Mouse (Mus musculus): Measurements from ENCODE around the gene D13Ertd608e. TPM values are rescaled to one million over a fixed set of nuclear protein-coding genes. Genes with fewer than 3 reads are reported as not detected.
"Not testable (repeated sequence)": the region's sequence is repeated elsewhere in the genome, so short reads cannot be mapped to it uniquely, and the experiment has no call there.

D13Ertd608e gene
- polyA plus RNA-seq, 1 experiment from 2014 or later: not detected

GRCm38 (mm10) chr13:119836324-119836811 lies 562 bp downstream of the D13Ertd608e start:
- H3K4me1 ChIP-seq; H3K36me3 ChIP-seq; H3K9me3 ChIP-seq; H3K27ac ChIP-seq; H3K27me3 ChIP-seq (replicated peaks); H3K9ac ChIP-seq: not testable (repeated sequence)
- 0 out of 2 replicates have a peak overlapping the region, but pooled peaks have one; percentile 11 for H3K4me3 ChIP-seq
- WGBS: 12% methylated on average over 23 of the region's 23 CpGs
- H3K4me2 ChIP-seq (replicated peaks): peak overlapping the region; percentile 44
- ATAC-seq (ENCODE audit: low FRiP score, low read depth): peak; percentile 83

- ATAC-seq (ENCODE audit: low FRiP score, low read depth): peak; percentile 30; the same call in 1 of the 2 replicates
- H3K4me2 ChIP-seq (replicated peaks): peak overlapping the region; percentile 33; the same call in 1 of the 2 replicates
Observed at GRCm38 (mm10) chr13:119837719-119838337, 2.0 kb downstream of the D13Ertd608e start.

GRCm38 (mm10) chr13:119839982-119840381 lies 4.2 kb downstream of the D13Ertd608e start:
- 29% methylated on average over 6 of the region's 6 CpGs for WGBS
- H3K9me3 ChIP-seq; H3K4me2 ChIP-seq (replicated peaks); H3K9ac ChIP-seq; H3K36me3 ChIP-seq; H3K27ac ChIP-seq; H3K27me3 ChIP-seq (replicated peaks); H3K4me3 ChIP-seq; H3K4me1 ChIP-seq: not testable (repeated sequence)
- ATAC-seq (ENCODE audit: low FRiP score, low read depth): peak; percentile 22; the same call in 1 of the 2 replicates

More at GRCm38 (mm10) chr13:119837719-119838337, 2.0 kb downstream of the D13Ertd608e start:
- not testable (repeated sequence) for H3K36me3 ChIP-seq; H3K4me1 ChIP-seq; H3K9me3 ChIP-seq; H3K9ac ChIP-seq; H3K27ac ChIP-seq; H3K27me3 ChIP-seq (replicated peaks); H3K4me3 ChIP-seq
- 6% methylated on average over 14 of the region's 23 CpGs for WGBS

GRCm38 (mm10) chr13:119862399-119862798 lies 26.6 kb downstream of the D13Ertd608e start:
- not testable (repeated sequence) for H3K36me3 ChIP-seq; H3K4me1 ChIP-seq; H3K9ac ChIP-seq; H3K4me2 ChIP-seq (replicated peaks); H3K27ac ChIP-seq; H3K9me3 ChIP-seq; H3K4me3 ChIP-seq; H3K27me3 ChIP-seq (replicated peaks); ATAC-seq (ENCODE audit: low FRiP score, low read depth)
- WGBS: no CpG with 5 or more reads among the region's 6 CpGs

- not testable (repeated sequence) for H3K4me2 ChIP-seq (replicated peaks); ATAC-seq (ENCODE audit: low FRiP score, low read depth); H3K27me3 ChIP-seq (replicated peaks); H3K4me1 ChIP-seq; H3K9ac ChIP-seq; H3K4me3 ChIP-seq; H3K36me3 ChIP-seq; H3K27ac ChIP-seq; H3K9me3 ChIP-seq
- WGBS: 84% methylated on average over 6 of the region's 7 CpGs
Observed at GRCm38 (mm10) chr13:119864395-119864999, 28.7 kb downstream of the D13Ertd608e start.

GRCm38 (mm10) chr13:119886896-119887295 lies 51.1 kb downstream of the D13Ertd608e start:
- not testable (repeated sequence) for ATAC-seq (ENCODE audit: low FRiP score, low read depth); H3K4me2 ChIP-seq (replicated peaks); H3K9me3 ChIP-seq; H3K4me1 ChIP-seq; H3K4me3 ChIP-seq; H3K27me3 ChIP-seq (replicated peaks); H3K36me3 ChIP-seq; H3K27ac ChIP-seq; H3K9ac ChIP-seq
- WGBS: 29% methylated on average over 4 of the region's 4 CpGs

- H3K4me2 ChIP-seq (replicated peaks); H3K27me3 ChIP-seq (replicated peaks); H3K9me3 ChIP-seq; H3K27ac ChIP-seq; H3K9ac ChIP-seq; H3K36me3 ChIP-seq; H3K4me3 ChIP-seq; ATAC-seq (ENCODE audit: low FRiP score, low read depth); H3K4me1 ChIP-seq: not testable (repeated sequence)
- 83% methylated on average over 3 of the region's 3 CpGs for WGBS
Observed at GRCm38 (mm10) chr13:119894685-119895084, 58.9 kb downstream of the D13Ertd608e start, which contains the start of gene Tcstv1. TSS of gene Tcstv1 (minus strand) at chr13:119894785.

Other genes starting within 250 kb of the D13Ertd608e start
- gene Ccl28, start 212.2 kb upstream of the D13Ertd608e start, polyA plus RNA-seq (2016; fragmentation: Nextera tagmentation; extraction: Ambion mirVana): 0.11 and 0.19 TPM in 2 replicates
- gene Hmgcs1, start 145.6 kb upstream of the D13Ertd608e start, polyA plus RNA-seq (2016; fragmentation: Nextera tagmentation; extraction: Ambion mirVana): 426 and 430 TPM in 2 replicates
- gene Nim1k, start 80.1 kb upstream of the D13Ertd608e start, polyA plus RNA-seq (2016; fragmentation: Nextera tagmentation; extraction: Ambion mirVana): 1.9 and 2.2 TPM in 2 replicates
- gene Zfp131, start 45.1 kb upstream of the D13Ertd608e start, polyA plus RNA-seq (2016; fragmentation: Nextera tagmentation; extraction: Ambion mirVana): 42.7 and 46.2 TPM in 2 replicates
- gene AF067063, start 5.8 kb upstream of the D13Ertd608e start, polyA plus RNA-seq (2016; fragmentation: Nextera tagmentation; extraction: Ambion mirVana): not detected in 2 replicates
- not detected in 2 replicates for gene Tcstv1, start 58.8 kb downstream of the D13Ertd608e start, polyA plus RNA-seq (2016; fragmentation: Nextera tagmentation; extraction: Ambion mirVana)
- not detected in 2 replicates for gene Gm21761, start 93.3 kb downstream of the D13Ertd608e start, polyA plus RNA-seq (2016; fragmentation: Nextera tagmentation; extraction: Ambion mirVana)
- not detected in 2 replicates for gene B020031M17Rik, start 114.8 kb downstream of the D13Ertd608e start, polyA plus RNA-seq (2016; fragmentation: Nextera tagmentation; extraction: Ambion mirVana)
- not detected in 2 replicates for gene Gm36079, start 191.0 kb downstream of the D13Ertd608e start, polyA plus RNA-seq (2016; fragmentation: Nextera tagmentation; extraction: Ambion mirVana)
- gene Gm21188, start 216.2 kb downstream of the D13Ertd608e start, polyA plus RNA-seq (2016; fragmentation: Nextera tagmentation; extraction: Ambion mirVana): not detected in 2 replicates

Data from neural tube, embryonic 12.5 days (tissue).